Mouse (Mus musculus) cerebellum, adult 2 months (tissue): ENCODE measurements around the gene Tcea3. TPM values are rescaled to one million over a fixed set of nuclear protein-coding genes. Genes with fewer than 3 reads are reported as not detected.

Experiments
- DNase-seq, 2 experiments: peaks; one replicate each; pipeline ENCODE4 v3.0.0; 2021
- H3K27ac ChIP-seq: fragments of 200-500 bp; 2 replicates; pipeline ENCODE4 v1.5.1; 2012; ENCODE audit warnings: low read length, control low read depth, inconsistent platforms; ENCODE audit not compliant: insufficient read depth
- H3K27me3 ChIP-seq: fragments of 200-500 bp; 2 replicates; pipeline ENCODE4 v1.6.1; 2012; ENCODE audit warnings: inconsistent platforms, mild to moderate bottlenecking, low read length, moderate library complexity; ENCODE audit not compliant: control insufficient read depth, insufficient read depth
- H3K4me1 ChIP-seq: fragments of 200-500 bp; 2 replicates; pipeline ENCODE4 v1.6.1; 2011; ENCODE audit warnings: low read length; ENCODE audit not compliant: control insufficient read depth, insufficient read depth
- H3K4me3 ChIP-seq: fragments of 200-500 bp; replicated peaks from 2 replicates; pipeline ENCODE3; 2011; ENCODE audit warnings: mild to moderate bottlenecking, low read depth, low read length, control low read depth; ENCODE audit not compliant: insufficient read depth
- CTCF ChIP-seq: fragments of 200-500 bp; IDR thresholded peaks from 2 replicates; pipeline ENCODE4 v1.5.1; 2011; ENCODE audit warnings: low read depth, mild to moderate bottlenecking, control low read depth, low read length, moderate library complexity, borderline replicate concordance; ENCODE audit not compliant: insufficient read depth
- POLR2A ChIP-seq: fragments of 200-500 bp; IDR thresholded peaks from 2 replicates; pipeline ENCODE4 v1.6.1; 2011; ENCODE audit warnings: low read length, control low read depth, borderline replicate concordance; ENCODE audit not compliant: insufficient read depth
- WGBS: fragments of 180-500 bp; shearing (Covaris S2); methylation state at CpG from one replicate; pipeline ENCODE4 v1.1.7; 2018; 5-methylcytosine and 5-hydroxymethylcytosine counted together
- polyA plus RNA-seq: library from polyadenylated mRNA; depleted of rRNA; stranded (reverse); fragments of >200 nt; gene quantifications from 2 replicates; pipeline ENCODE4 v1.2.3, GENCODE M21; 2012; rRNA removed

Tcea3 gene
- polyA plus RNA-seq, result 1.2 and 1.6 TPM in 2 replicates

DNA sequence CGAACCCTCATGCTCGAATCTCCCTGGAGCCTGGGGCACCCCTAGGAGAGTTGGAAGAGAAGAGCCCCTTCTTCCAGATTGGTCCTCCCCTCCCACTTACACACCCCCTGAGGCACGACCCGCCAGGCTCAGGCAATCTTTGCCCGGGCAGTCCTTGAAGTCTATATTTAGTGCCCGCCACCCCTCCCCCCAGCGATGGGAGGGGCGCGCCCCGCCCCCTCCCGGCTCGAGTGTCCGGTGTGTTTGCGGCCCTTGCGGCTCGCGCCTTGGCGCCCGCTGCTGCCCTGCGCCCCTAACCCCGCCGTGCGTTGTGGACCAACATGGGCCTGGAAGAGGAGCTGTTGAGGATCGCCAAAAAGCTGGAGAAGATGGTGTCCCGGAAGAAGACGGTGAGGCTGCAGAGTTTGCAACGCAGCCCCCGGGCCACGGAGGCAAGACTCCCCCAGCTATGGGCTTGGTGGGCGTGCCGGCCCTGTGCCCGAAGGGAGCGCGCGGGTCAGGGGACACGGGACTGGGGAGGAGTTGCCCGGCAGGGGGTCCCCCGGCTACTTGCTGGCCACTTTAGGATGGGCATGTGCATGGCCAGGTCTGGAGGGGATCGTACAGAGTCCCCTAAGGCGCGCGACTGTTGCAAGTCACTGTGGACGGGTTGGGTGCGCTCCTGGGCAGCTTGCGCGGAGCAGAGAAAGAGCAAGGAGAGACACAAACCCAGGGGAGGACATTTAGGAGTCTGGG, at the start of gene Tcea3:
Gene Tcea3 (plus strand): TSS at position 1 of the 735 bp plus-strand sequence.
- Histone ChIP-seq H3K4me3 (peak within 1 kb of the TSS; percentile 27), H3K27me3 (peaks cover 9% of the 10 kb centered on the region; the same call in 1 of the 2 replicates), H3K27ac (no peak within 1 kb of the TSS), H3K4me1 (peaks cover 11% of the 10 kb centered on the region)
- DNase-seq, result no peak
- WGBS, result under 1% methylated on average over 46 of the region's 46 CpGs
- TF ChIP-seq POLR2A (no peak), CTCF (no peak)

DNA sequence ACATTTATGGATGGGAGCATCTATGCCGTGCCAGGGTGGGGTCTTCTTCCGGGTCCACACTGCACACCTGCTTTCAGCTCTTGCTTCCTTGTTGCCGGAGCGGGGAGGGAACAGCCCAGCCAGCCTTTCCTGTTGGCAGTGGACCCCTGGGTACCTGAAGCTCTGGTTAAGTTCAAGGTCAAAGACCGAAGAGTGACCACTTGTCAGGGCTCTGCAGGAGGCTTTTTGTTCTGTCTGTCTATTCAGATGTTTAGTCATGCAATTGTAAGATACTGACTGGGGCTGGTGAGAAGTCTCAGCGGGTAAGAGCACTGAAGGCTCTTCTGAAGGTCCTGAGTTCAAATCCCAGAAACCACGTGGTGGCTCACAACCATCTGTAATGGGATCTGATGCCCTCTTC, 48.7 kb upstream of the Tcea3 start:
- TF ChIP-seq POLR2A (no peak), CTCF (no peak)
- WGBS, result 74% methylated on average over 7 of the region's 7 CpGs
- H3K27ac ChIP-seq, result no peak overlapping the region
- H3K4me1 ChIP-seq, result no peaks in the 10 kb centered on the region
- no peak for DNase-seq
- no peak overlapping the region for H3K4me3 ChIP-seq
- no peaks in the 10 kb centered on the region for H3K27me3 ChIP-seq

- WGBS, result 9% methylated on average over 9 of the region's 9 CpGs
- TF ChIP-seq POLR2A (no peak), CTCF (peak; percentile 83)
- H3K4me3 ChIP-seq, result no peak overlapping the region
- no peaks in the 10 kb centered on the region for H3K27me3 ChIP-seq
- H3K27ac ChIP-seq, result no peak overlapping the region
- peak; percentile 34 to 48 for DNase-seq
- H3K4me1 ChIP-seq, result no peaks in the 10 kb centered on the region
These were observed 47.8 kb upstream of the Tcea3 start for GRCm38 (mm10) chr4:136199562-136200292.

GRCm38 (mm10) chr4:136202509-136202908, 45.0 kb upstream of the Tcea3 start:
- Histone ChIP-seq H3K4me1 (no peaks in the 10 kb centered on the region), H3K4me3 (no peak overlapping the region), H3K27ac (no peak overlapping the region), H3K27me3 (no peaks in the 10 kb centered on the region)
- DNase-seq, result peak in 1 of 2 experiments; percentile 33
- TF ChIP-seq CTCF (peak; percentile 52; the same call in 1 of the 2 replicates), POLR2A (no peak)
- WGBS, result 11% methylated on average over 9 of the region's 9 CpGs

- Histone ChIP-seq H3K27me3 (no peaks in the 10 kb centered on the region), H3K4me3 (no peak overlapping the region), H3K4me1 (no peaks in the 10 kb centered on the region), H3K27ac (no peak overlapping the region)
- no peak for DNase-seq
- WGBS, result 71% methylated on average over 2 of the region's 2 CpGs
- TF ChIP-seq POLR2A (no peak), CTCF (no peak)
These were observed 42.8 kb upstream of the Tcea3 start for GRCm38 (mm10) chr4:136204775-136205174.

DNA sequence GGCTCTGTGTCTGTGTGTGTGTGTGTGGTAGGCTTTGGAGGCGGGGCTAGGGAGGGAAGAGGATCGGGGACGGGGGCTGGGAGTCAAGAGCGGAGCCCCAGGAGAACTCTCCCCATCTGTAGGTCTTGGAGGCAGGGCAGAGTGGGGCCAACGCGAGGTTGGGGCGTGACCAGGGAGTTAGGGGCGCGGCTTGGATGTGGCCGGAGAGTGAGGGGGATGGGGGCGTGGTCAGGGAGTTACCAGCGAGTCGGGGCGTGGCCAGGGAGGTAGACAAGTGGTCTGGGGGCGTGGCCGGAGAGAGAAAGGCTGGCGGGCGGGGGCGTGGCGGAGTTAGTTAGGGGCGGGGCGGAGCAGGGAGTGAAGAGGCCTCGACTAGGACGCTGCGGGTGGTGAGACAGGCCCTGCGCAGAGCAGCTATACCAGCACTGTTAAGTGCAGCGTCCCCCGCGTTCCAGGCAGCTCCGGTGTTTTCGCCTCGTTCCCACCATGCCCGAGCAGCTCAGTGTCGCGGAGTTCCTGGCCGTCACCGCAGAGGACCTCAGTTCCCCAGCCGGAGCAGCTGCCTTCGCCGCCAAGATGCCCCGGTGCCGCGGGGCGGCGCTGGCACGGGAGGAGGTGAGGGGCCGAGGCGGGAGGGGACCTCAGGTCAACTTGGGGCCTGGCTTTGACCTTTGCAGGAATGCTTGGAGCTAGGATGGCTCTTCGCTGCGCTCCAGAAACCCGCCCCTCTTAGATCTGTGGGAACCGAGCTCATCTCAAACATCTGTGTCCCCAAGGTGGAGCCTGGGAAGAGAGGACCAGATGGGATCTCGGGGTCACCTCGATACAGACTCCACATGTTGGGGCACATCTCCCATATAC, 41.3 kb upstream of the Tcea3 start, which contains the start of gene Asap3:
Gene Asap3 (plus strand): TSS at position 333 of the 861 bp plus-strand sequence.
- Histone ChIP-seq H3K27me3 (no peaks in the 10 kb centered on the region), H3K27ac (no peak within 1 kb of the TSS), H3K4me1 (no peaks in the 10 kb centered on the region), H3K4me3 (peak within 1 kb of the TSS; percentile 53)
- WGBS, result 1% methylated on average over 54 of the region's 54 CpGs
- TF ChIP-seq CTCF (no peak), POLR2A (no peak)
- DNase-seq, result peak; percentile 67 to 69

- H3K27me3 ChIP-seq, result no peaks in the 10 kb centered on the region
- 9% methylated on average over 6 of the region's 6 CpGs for WGBS
- no peak for DNase-seq
- no peaks in the 10 kb centered on the region for H3K4me1 ChIP-seq
- H3K27ac ChIP-seq, result no peak overlapping the region
- peak overlapping the region; percentile 53 for H3K4me3 ChIP-seq
- TF ChIP-seq POLR2A (no peak), CTCF (no peak)
These were observed 40.6 kb upstream of the Tcea3 start for GRCm38 (mm10) chr4:136206943-136207342.
